Mouse (Mus musculus) heart, adult 2 months (tissue): ENCODE measurements around the gene Erich6. TPM values are rescaled to one million over a fixed set of nuclear protein-coding genes. Genes with fewer than 3 reads are reported as not detected.
"Not testable (repeated sequence)": the region's sequence is repeated elsewhere in the genome, so short reads cannot be mapped to it uniquely, and the experiment has no call there.

Experiments
- DNase-seq, 2 experiments: peaks; one replicate each; pipeline ENCODE4 v3.0.0; 2021
- H3K27ac ChIP-seq: fragments of 200-600 bp; 2 replicates; pipeline ENCODE4 v1.8.1; 2022
- H3K27me3 ChIP-seq: fragments of 200-500 bp; 2 replicates; pipeline ENCODE4 v1.6.1; 2012; ENCODE audit warnings: mild to moderate bottlenecking, low read length, inconsistent platforms, mixed read lengths; ENCODE audit not compliant: control insufficient read depth, insufficient read depth
- H3K36me3 ChIP-seq: fragments of 200-500 bp; 2 replicates; pipeline ENCODE4 v1.6.1; 2012; ENCODE audit warnings: low read length, inconsistent platforms; ENCODE audit not compliant: control insufficient read depth, insufficient read depth
- H3K4me1 ChIP-seq: fragments of 200-500 bp; 2 replicates; pipeline ENCODE4 v1.6.1; 2011; ENCODE audit warnings: low read length; ENCODE audit not compliant: control insufficient read depth, insufficient read depth
- H3K4me3 ChIP-seq: fragments of 200-600 bp; 2 replicates; pipeline ENCODE4 v1.8.1; 2022
- H3K79me2 ChIP-seq: fragments of 200-500 bp; replicated peaks from 2 replicates; pipeline ENCODE4 v1.6.1; 2012; ENCODE audit warnings: mild to moderate bottlenecking, inconsistent platforms, low read length, moderate library complexity, mixed read lengths; ENCODE audit not compliant: control insufficient read depth, insufficient read depth
- H3K9ac ChIP-seq: fragments of 200-500 bp; 2 replicates; pipeline ENCODE4 v1.6.1; 2012; ENCODE audit warnings: low read depth, mild to moderate bottlenecking, control low read depth, inconsistent platforms, low read length, mixed read lengths
- CTCF ChIP-seq: fragments of 200-600 bp; IDR thresholded peaks from 2 replicates; pipeline ENCODE4 v1.8.1; 2022; ENCODE audit warnings: antibody characterized with exemption, mild to moderate bottlenecking, moderate library complexity
- EP300 ChIP-seq: fragments of 200-500 bp; IDR thresholded peaks from 2 replicates; pipeline ENCODE4 v1.6.1; 2011; ENCODE audit warnings: low read depth, low read length, control low read depth; ENCODE audit not compliant: insufficient read depth
- POLR2A ChIP-seq: fragments of 200-500 bp; IDR thresholded peaks from 2 replicates; pipeline ENCODE4 v1.6.1; 2011; ENCODE audit warnings: mild to moderate bottlenecking, low read depth, low read length, control low read depth; ENCODE audit not compliant: insufficient read depth
- WGBS: fragments of 180-500 bp; shearing (Covaris S2); methylation state at CpG from one replicate; pipeline ENCODE4 v1.1.7; 2018; 5-methylcytosine and 5-hydroxymethylcytosine counted together
- intact Hi-C: fragments of 180-260 bp; cut with DNase I; formaldehyde crosslinking; loops from one replicate; pipeline ENCODE4 v1.15.1; 2025
- polyA plus RNA-seq: library from polyadenylated mRNA; depleted of rRNA; stranded (reverse); fragments of >200 nt; gene quantifications from 2 replicates; pipeline ENCODE4 v1.2.3, GENCODE M21; 2012
- total RNA-seq, 2 experiments: library from RNA; stranded (reverse); gene quantifications; 2 replicates each; pipeline ENCODE4 v1.2.3; 2021

Erich6 gene
- total and polyA plus RNA-seq, 3 experiments = 0.10 TPM; not detected in 2

- Histone ChIP-seq H3K27me3 (no peaks in the 10 kb centered on the region), H3K27ac (no peak overlapping the region), H3K4me3 (no peak overlapping the region), H3K79me2 (no peaks in the 10 kb centered on the region), H3K4me1 (no peaks in the 10 kb centered on the region), H3K36me3 (no peaks in the 10 kb centered on the region), H3K9ac (no peak overlapping the region)
- 76% methylated on average over 3 of the region's 3 CpGs for WGBS
- intact Hi-C loops = no loop called here
- DNase-seq = no peak
- no peak for TF ChIP-seq CTCF
- TF ChIP-seq EP300 = no peak
- TF ChIP-seq POLR2A = no peak
Measured at GRCm38 (mm10) chr3:58622665-58623394, 14.2 kb downstream of the Erich6 start.

DNA sequence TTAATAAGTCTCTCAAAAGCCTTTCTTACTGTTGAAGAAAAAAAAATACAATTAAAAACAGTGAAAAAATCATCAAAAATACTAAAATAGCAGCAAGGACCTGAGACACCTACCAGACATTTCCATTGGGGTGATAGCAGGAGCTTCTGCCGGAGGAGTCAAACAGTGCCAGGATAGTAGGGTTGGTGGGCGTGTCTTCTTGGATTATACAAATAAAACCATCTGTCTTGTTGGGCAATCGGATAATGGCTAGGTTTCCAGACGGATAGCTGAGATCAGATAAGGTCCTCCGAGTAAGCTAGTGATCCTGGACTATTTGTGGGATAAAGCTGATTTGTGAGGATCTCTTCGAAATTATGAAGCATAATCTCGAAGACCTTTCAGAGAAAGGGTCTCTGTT lies 15.9 kb downstream of the Erich6 start:
- Histone ChIP-seq H3K79me2 (no peaks in the 10 kb centered on the region), H3K36me3 (no peaks in the 10 kb centered on the region), H3K4me3 (no peak overlapping the region), H3K27me3 (no peaks in the 10 kb centered on the region), H3K4me1 (no peaks in the 10 kb centered on the region), H3K9ac (no peak overlapping the region), H3K27ac (no peak overlapping the region)
- intact Hi-C loops = no loop called here
- TF ChIP-seq POLR2A (no peak), EP300 (no peak), CTCF (no peak)
- no peak for DNase-seq
- 74% methylated on average over 7 of the region's 7 CpGs for WGBS

- H3K27ac ChIP-seq = no peak overlapping the region
- H3K27me3 ChIP-seq = no peaks in the 10 kb centered on the region
- H3K9ac ChIP-seq = no peak overlapping the region
- no peaks in the 10 kb centered on the region for H3K79me2 ChIP-seq
- intact Hi-C loops = no loop called here
- no peaks in the 10 kb centered on the region for H3K4me1 ChIP-seq
- no peaks in the 10 kb centered on the region for H3K36me3 ChIP-seq
- TF ChIP-seq EP300 (no peak), CTCF (no peak), POLR2A (no peak)
- DNase-seq = no peak
- no peak overlapping the region for H3K4me3 ChIP-seq
- 70% methylated on average over 5 of the region's 5 CpGs for WGBS
Measured at GRCm38 (mm10) chr3:58609985-58610384, 27.0 kb downstream of the Erich6 start.

DNA sequence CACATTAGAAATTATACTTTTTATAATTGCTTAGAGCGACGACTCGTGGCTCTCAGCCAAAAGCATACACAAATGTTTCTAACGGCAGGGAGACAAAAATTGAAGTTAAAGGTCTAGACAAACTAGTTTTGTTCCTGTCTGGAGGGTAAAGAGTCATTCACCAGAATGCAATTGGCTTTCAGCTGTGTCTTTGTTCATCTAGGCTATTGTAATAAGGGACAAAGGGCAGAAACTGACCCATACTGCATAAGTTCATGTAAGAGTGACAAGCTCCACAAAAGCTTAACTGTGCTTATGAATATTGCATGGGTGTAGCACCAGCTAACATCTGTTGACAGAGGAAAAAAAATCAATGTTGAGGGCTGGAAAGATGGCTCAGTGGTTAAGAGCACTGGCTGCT lies 28.5 kb downstream of the Erich6 start:
- intact Hi-C loops = no loop called here

GRCm38 (mm10) chr3:58593623-58594022 lies 43.4 kb downstream of the Erich6 start:
- H3K9ac ChIP-seq = no peak overlapping the region
- no peak overlapping the region for H3K27ac ChIP-seq
- H3K79me2 ChIP-seq = no peaks in the 10 kb centered on the region
- no peak for DNase-seq
- H3K27me3 ChIP-seq = no peaks in the 10 kb centered on the region
- no peak overlapping the region for H3K4me3 ChIP-seq
- 56% methylated on average over 5 of the region's 5 CpGs for whole genome bisulfite sequencing
- H3K4me1 ChIP-seq = no peaks in the 10 kb centered on the region
- no peak for TF ChIP-seq CTCF
- no peak for TF ChIP-seq EP300
- no peak for TF ChIP-seq POLR2A
- intact Hi-C loops = no loop called here
- peaks cover 2% of the 10 kb centered on the region; the same call in 1 of the 2 replicates for H3K36me3 ChIP-seq

More for the DNA sequence above, 28.5 kb downstream of the Erich6 start:
- TF ChIP-seq CTCF (no peak), EP300 (no peak), POLR2A (no peak)
- no peak overlapping the region for H3K9ac ChIP-seq
- H3K36me3 ChIP-seq = no peaks in the 10 kb centered on the region
- H3K27ac ChIP-seq = no peak overlapping the region
- no peaks in the 10 kb centered on the region for H3K27me3 ChIP-seq
- WGBS = 77% methylated on average over 4 of the region's 4 CpGs
- H3K4me1 ChIP-seq = no peaks in the 10 kb centered on the region
- no peak overlapping the region for H3K4me3 ChIP-seq
- no peaks in the 10 kb centered on the region for H3K79me2 ChIP-seq
- no peak for DNase-seq

GRCm38 (mm10) chr3:58592666-58593065 lies 44.3 kb downstream of the Erich6 start:
- DNase-seq, H3K27me3 ChIP-seq, intact Hi-C loops, H3K79me2 ChIP-seq, H3K9ac ChIP-seq, H3K27ac ChIP-seq, H3K4me1 ChIP-seq, H3K4me3 ChIP-seq, H3K36me3 ChIP-seq: not testable (repeated sequence)
- WGBS = 94% methylated on average over 7 of the region's 7 CpGs

- intact Hi-C loops, H3K27ac ChIP-seq, H3K36me3 ChIP-seq: not testable (repeated sequence)
Measured at GRCm38 (mm10) chr3:58590544-58590943, 46.5 kb downstream of the Erich6 start.

More at GRCm38 (mm10) chr3:58590544-58590943, 46.5 kb downstream of the Erich6 start:
- not testable (repeated sequence) for H3K9ac ChIP-seq, H3K4me3 ChIP-seq, H3K4me1 ChIP-seq, H3K79me2 ChIP-seq, H3K27me3 ChIP-seq, DNase-seq
- WGBS = 80% methylated on average over 4 of the region's 4 CpGs
